Mouse (Mus musculus) stomach, embryonic 15.5 days (tissue): Measurements from ENCODE around the gene Spry1. TPM values are rescaled to one million over a fixed set of nuclear protein-coding genes. Genes with fewer than 3 reads are reported as not detected.
A peak's percentile ranks its signal among the peaks of the same experiment; 100 is the strongest.

Experiments used
- ATAC-seq: fragments of 200-750 bp; cut with Nextera tagmentation; 2 replicates; pipeline ENCODE4 v1.8.0; 2017; ENCODE audit warnings: low read depth, moderate number of reproducible peaks, moderate TSS enrichment; ENCODE audit not compliant: insufficient read depth, low FRiP score
- H3K27ac ChIP-seq: fragments of 300-500 bp; sonication (generic); 2 replicates; pipeline ENCODE4 v1.5.1; 2015; ENCODE audit warnings: mild to moderate bottlenecking, inconsistent platforms
- H3K27me3 ChIP-seq: fragments of 300-500 bp; sonication (generic); replicated peaks from 2 replicates; pipeline ENCODE4 v1.6.1; 2015; ENCODE audit warnings: inconsistent platforms
- H3K36me3 ChIP-seq: fragments of 300-500 bp; sonication (generic); 2 replicates; pipeline ENCODE4 v1.6.1; 2015; ENCODE audit warnings: inconsistent platforms
- H3K4me1 ChIP-seq: fragments of 300-500 bp; sonication (generic); 2 replicates; pipeline ENCODE4 v1.6.1; 2015; ENCODE audit warnings: inconsistent platforms
- H3K4me2 ChIP-seq: fragments of 300-500 bp; sonication (generic); 2 replicates; pipeline ENCODE4 v1.6.1; 2015; ENCODE audit warnings: mild to moderate bottlenecking, inconsistent platforms
- H3K4me3 ChIP-seq: fragments of 300-500 bp; sonication (generic); replicated peaks from 2 replicates; pipeline ENCODE4 v1.5.1; 2015; ENCODE audit warnings: inconsistent platforms
- H3K9ac ChIP-seq: fragments of 300-500 bp; sonication (generic); 2 replicates; pipeline ENCODE4 v1.6.1; 2015; ENCODE audit warnings: inconsistent platforms
- H3K9me3 ChIP-seq: fragments of 300-500 bp; sonication (generic); 2 replicates; pipeline ENCODE4 v1.6.1; 2016; ENCODE audit warnings: inconsistent platforms
- WGBS: fragments of 180-500 bp; shearing (Covaris S2); methylation state at CpG from one replicate; pipeline ENCODE4 v1.1.7; 2015; 5-methylcytosine and 5-hydroxymethylcytosine counted together
- polyA plus RNA-seq: library from polyadenylated mRNA; unstranded; fragments of >200 nt; fragmentation: Nextera tagmentation; extraction: Ambion mirVana; gene quantifications from 2 replicates; pipeline ENCODE4 v1.2.1, GENCODE M21; 2015

Spry1 gene
- polyA plus RNA-seq, 1 experiment from 2014 or later, result 15.2 TPM

GRCm38 (mm10) chr3:37658155-37658554 is 18.4 kb downstream of the Spry1 start:
- no peaks in the 10 kb centered on the region for H3K27me3 ChIP-seq
- no peaks in the 10 kb centered on the region for H3K9me3 ChIP-seq
- ATAC-seq, result no peak
- H3K4me1 ChIP-seq, result peaks cover 22% of the 10 kb centered on the region
- WGBS, result 33% methylated on average over 5 of the region's 5 CpGs
- H3K9ac ChIP-seq, result no peak overlapping the region
- H3K4me2 ChIP-seq, result no peak overlapping the region
- H3K4me3 ChIP-seq, result no peak overlapping the region
- H3K36me3 ChIP-seq, result no peaks in the 10 kb centered on the region
- H3K27ac ChIP-seq, result no peak overlapping the region

- no peaks in the 10 kb centered on the region for H3K9me3 ChIP-seq
- H3K27me3 ChIP-seq, result no peaks in the 10 kb centered on the region
- no peak for ATAC-seq
- H3K27ac ChIP-seq, result no peak overlapping the region
- WGBS, result 38% methylated on average over 6 of the region's 6 CpGs
- H3K4me3 ChIP-seq, result no peak overlapping the region
- H3K4me1 ChIP-seq, result peaks cover 12% of the 10 kb centered on the region
- H3K36me3 ChIP-seq, result no peaks in the 10 kb centered on the region
- no peak overlapping the region for H3K9ac ChIP-seq
- H3K4me2 ChIP-seq, result no peak overlapping the region
These were observed 19.9 kb downstream of the Spry1 start for GRCm38 (mm10) chr3:37659621-37660020.

- peak; percentile 80 for ATAC-seq
- Histone ChIP-seq H3K27ac (peak overlapping the region; percentile 55), H3K36me3 (no peaks in the 10 kb centered on the region), H3K4me3 (no peak overlapping the region), H3K4me2 (no peak overlapping the region), H3K9me3 (0 out of 2 replicates have a peak, but pooled peaks cover 4% of the 10 kb centered on the region), H3K9ac (no peak overlapping the region), H3K4me1 (0 out of 2 replicates have a peak, but pooled peaks cover 3% of the 10 kb centered on the region), H3K27me3 (no peaks in the 10 kb centered on the region)
- 18% methylated on average over 9 of the region's 9 CpGs for WGBS
These were observed 26.8 kb downstream of the Spry1 start for GRCm38 (mm10) chr3:37666291-37667118.

GRCm38 (mm10) chr3:37667119-37667467 is 27.3 kb downstream of the Spry1 start:
- H3K4me1 ChIP-seq, result 0 out of 2 replicates have a peak, but pooled peaks cover 5% of the 10 kb centered on the region
- peak; percentile 32; the same call in 1 of the 2 replicates for ATAC-seq
- H3K36me3 ChIP-seq, result no peaks in the 10 kb centered on the region
- WGBS, result 6% methylated on average over 2 of the region's 2 CpGs
- H3K27me3 ChIP-seq, result no peaks in the 10 kb centered on the region
- 0 out of 2 replicates have a peak, but pooled peaks cover 4% of the 10 kb centered on the region for H3K9me3 ChIP-seq
- no peak overlapping the region for H3K4me2 ChIP-seq
- H3K4me3 ChIP-seq, result no peak overlapping the region
- H3K27ac ChIP-seq, result peak overlapping the region; percentile 55
- no peak overlapping the region for H3K9ac ChIP-seq

- peak overlapping the region; percentile 23; the same call in 1 of the 2 replicates for H3K27ac ChIP-seq
- H3K9me3 ChIP-seq, result 0 out of 2 replicates have a peak, but pooled peaks cover 4% of the 10 kb centered on the region
- WGBS, result 27% methylated on average over 7 of the region's 7 CpGs
These were observed 28.0 kb downstream of the Spry1 start for GRCm38 (mm10) chr3:37667736-37668135.

GRCm38 (mm10) chr3:37668652-37669051 is 28.9 kb downstream of the Spry1 start:
- no peak overlapping the region for H3K9ac ChIP-seq
- no peaks in the 10 kb centered on the region for H3K36me3 ChIP-seq
- H3K4me3 ChIP-seq, result no peak overlapping the region
- ATAC-seq, result no peak
- no peak overlapping the region for H3K27ac ChIP-seq
- H3K9me3 ChIP-seq, result 0 out of 2 replicates have a peak, but pooled peaks cover 4% of the 10 kb centered on the region
- WGBS, result 93% methylated on average over 12 of the region's 12 CpGs
- no peak overlapping the region for H3K4me2 ChIP-seq
- no peaks in the 10 kb centered on the region for H3K27me3 ChIP-seq
- peaks cover 11% of the 10 kb centered on the region; the same call in 1 of the 2 replicates for H3K4me1 ChIP-seq

More at GRCm38 (mm10) chr3:37667736-37668135, 28.0 kb downstream of the Spry1 start:
- no peaks in the 10 kb centered on the region for H3K36me3 ChIP-seq
- H3K27me3 ChIP-seq, result no peaks in the 10 kb centered on the region
- no peak overlapping the region for H3K4me3 ChIP-seq
- no peak overlapping the region for H3K4me2 ChIP-seq
- no peak overlapping the region for H3K9ac ChIP-seq
- H3K4me1 ChIP-seq, result peaks cover 9% of the 10 kb centered on the region; the same call in 1 of the 2 replicates
- ATAC-seq, result no peak

GRCm38 (mm10) chr3:37669100-37669499 is 29.4 kb downstream of the Spry1 start:
- ATAC-seq, result no peak
- Histone ChIP-seq H3K4me3 (no peak overlapping the region), H3K36me3 (no peaks in the 10 kb centered on the region), H3K4me1 (peaks cover 14% of the 10 kb centered on the region; the same call in 1 of the 2 replicates), H3K27ac (no peak overlapping the region), H3K9ac (no peak overlapping the region), H3K9me3 (0 out of 2 replicates have a peak, but pooled peaks cover 4% of the 10 kb centered on the region), H3K27me3 (no peaks in the 10 kb centered on the region), H3K4me2 (no peak overlapping the region)
- WGBS, result 97% methylated on average over 20 of the region's 20 CpGs

- ATAC-seq, result no peak
- H3K9ac ChIP-seq, result no peak overlapping the region
- 44% methylated on average over 15 of the region's 15 CpGs for WGBS
- peaks cover 25% of the 10 kb centered on the region for H3K4me1 ChIP-seq
- H3K27ac ChIP-seq, result no peak overlapping the region; the same call in 1 of the 2 replicates
- H3K9me3 ChIP-seq, result 0 out of 2 replicates have a peak, but pooled peaks cover 4% of the 10 kb centered on the region
- no peak overlapping the region for H3K4me3 ChIP-seq
- no peaks in the 10 kb centered on the region for H3K36me3 ChIP-seq
- no peaks in the 10 kb centered on the region for H3K27me3 ChIP-seq
- H3K4me2 ChIP-seq, result no peak overlapping the region
These were observed 32.7 kb downstream of the Spry1 start for GRCm38 (mm10) chr3:37672266-37673040.

GRCm38 (mm10) chr3:37673513-37674261 is 33.9 kb downstream of the Spry1 start:
- Histone ChIP-seq H3K27me3 (no peaks in the 10 kb centered on the region), H3K9ac (no peak overlapping the region), H3K27ac (no peak overlapping the region), H3K4me3 (no peak overlapping the region), H3K9me3 (0 out of 2 replicates have a peak, but pooled peaks cover 4% of the 10 kb centered on the region), H3K36me3 (no peaks in the 10 kb centered on the region), H3K4me1 (peaks cover 25% of the 10 kb centered on the region), H3K4me2 (no peak overlapping the region)
- ATAC-seq, result no peak
- WGBS, result 66% methylated on average over 13 of the region's 13 CpGs

- Histone ChIP-seq H3K27ac (no peak overlapping the region), H3K4me2 (no peak overlapping the region)
- no peak for ATAC-seq
These were observed 35.3 kb downstream of the Spry1 start for GRCm38 (mm10) chr3:37675056-37675525.

GRCm38 (mm10) chr3:37676291-37676690 is 36.5 kb downstream of the Spry1 start:
- WGBS, result 70% methylated on average over 8 of the region's 8 CpGs
- Histone ChIP-seq H3K27ac (no peak overlapping the region), H3K4me3 (no peak overlapping the region), H3K27me3 (no peaks in the 10 kb centered on the region), H3K36me3 (no peaks in the 10 kb centered on the region), H3K9ac (no peak overlapping the region), H3K4me2 (no peak overlapping the region), H3K9me3 (no peaks in the 10 kb centered on the region), H3K4me1 (peaks cover 25% of the 10 kb centered on the region)
- no peak for ATAC-seq

More at GRCm38 (mm10) chr3:37675056-37675525, 35.3 kb downstream of the Spry1 start:
- H3K4me1 ChIP-seq, result peaks cover 25% of the 10 kb centered on the region
- no peak overlapping the region for H3K4me3 ChIP-seq
- H3K9ac ChIP-seq, result no peak overlapping the region
- no peaks in the 10 kb centered on the region for H3K27me3 ChIP-seq
- 63% methylated on average over 11 of the region's 11 CpGs for WGBS
- no peaks in the 10 kb centered on the region for H3K36me3 ChIP-seq
- H3K9me3 ChIP-seq, result no peaks in the 10 kb centered on the region
